In the genomic region with DNA sequence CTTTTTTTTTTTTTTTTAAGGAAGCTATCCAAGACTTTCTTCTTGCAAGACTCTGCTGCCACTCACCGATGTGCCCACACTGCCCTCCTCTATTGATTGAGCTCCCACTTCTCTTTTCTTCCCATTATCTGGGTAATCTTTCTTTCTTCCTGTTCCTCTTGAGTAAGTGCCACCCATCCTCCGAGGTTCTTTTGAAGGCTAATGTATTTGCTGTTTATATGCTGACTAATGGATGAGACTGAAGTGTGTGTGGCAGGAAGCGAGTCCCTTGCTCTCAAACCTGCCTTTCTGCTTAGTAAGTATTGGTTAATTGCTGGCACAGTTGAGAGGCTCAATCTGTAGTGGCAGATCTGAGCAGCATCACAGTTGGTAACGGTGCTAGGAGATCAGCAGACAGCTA, we compare ENCODE assay signal across 16 mouse cellular contexts.
DNase-seq lines count a peak whose midpoint lies in the region; ATAC-seq and TF ChIP-seq lines count a peak whose summit lies in the region.
"Had no signal": no experiment of that assay in that cellular context is flagged by ENCODE, and none has a peak within 500 bp of the region (broad histone marks: within the 10 kb centered on the region; RNA-seq: fewer than 3 reads in every experiment).

No protein-coding gene starts in this region.

- H3K9ac ChIP-seq in lung, postnatal 0 days (replicated peaks; ENCODE audit: low read depth): no peak overlapping the region
- H3K9ac ChIP-seq in MEL (ENCODE audit: control insufficient read depth, low read depth, low read length, poor library complexity, severe bottlenecking): no peak overlapping the region
- H3K9ac ChIP-seq: embryonic facial prominence, embryonic 13.5 days; intestine, embryonic 15.5 days; liver, postnatal 0 days had no signal

- TF ChIP-seq POLR2A in MEL (IDR thresholded peaks at IDR 0.05; ENCODE audit: control insufficient read depth in 1 of 2, insufficient read depth in 1 of 2, low read depth in 1 of 2, low read length in 2 of 2, poor library complexity in 1 of 2): no peak

- no peaks in the 10 kb centered on the region for H3K9me3 ChIP-seq in lung, postnatal 0 days (ENCODE audit: low read length)
- no peaks in the 10 kb centered on the region for H3K9me3 ChIP-seq in MEL (replicated peaks; ENCODE audit: insufficient read depth, low read length)
- H3K9me3 ChIP-seq: embryonic facial prominence, embryonic 13.5 days; intestine, embryonic 15.5 days had no signal

- ATAC-seq in lung, postnatal 0 days: peak; percentile 58
- ATAC-seq in common myeloid progenitor, adult 5-6 weeks (replicated peaks; ENCODE audit: low read depth, poor library complexity, severe bottlenecking): peak; percentile 94
- ATAC-seq in megakaryocyte-erythroid progenitor cell, adult 5-6 weeks (replicated peaks; ENCODE audit: low FRiP score, low TSS enrichment, poor library complexity, severe bottlenecking): 0 out of 2 replicates have a peak, but pooled peaks have one; percentile 28
- ATAC-seq: intestine, embryonic 15.5 days; liver, postnatal 0 days had no signal

- no peak overlapping the region for H3K4me2 ChIP-seq in lung, postnatal 0 days (replicated peaks; ENCODE audit: low read depth, low read length)
- H3K4me2 ChIP-seq: embryonic facial prominence, embryonic 13.5 days; intestine, embryonic 15.5 days had no signal

- H3K4me3 ChIP-seq in lung, postnatal 0 days (ENCODE audit: low read depth, low read length): no peak overlapping the region
- H3K4me3 ChIP-seq in MEL (ENCODE audit: control insufficient read depth in 1 of 2, insufficient read depth in 1 of 2, low read depth in 2 of 2, low read length in 2 of 2): no peak overlapping the region
- H3K4me3 ChIP-seq in left cerebral cortex, adult 2 months: no peak overlapping the region
- H3K4me3 ChIP-seq: embryonic facial prominence, embryonic 13.5 days; intestine, embryonic 15.5 days had no signal

- TF ChIP-seq RAD21 in MEL (IDR thresholded peaks at IDR 0.05; ENCODE audit: low read depth, low read length): no peak

- no peaks in the 10 kb centered on the region for H3K36me3 ChIP-seq in lung, postnatal 0 days (ENCODE audit: insufficient read depth, low read length)
- H3K36me3 ChIP-seq in MEL (ENCODE audit: control insufficient read depth in 1 of 2, insufficient read depth in 2 of 2, low read length in 2 of 2): peaks cover 0 to 10% of the 10 kb centered on the region in 2 experiments; a peak in 2 of 4 replicates
- H3K36me3 ChIP-seq: embryonic facial prominence, embryonic 13.5 days; intestine, embryonic 15.5 days had no signal

- no peaks in the 10 kb centered on the region for H3K79me2 ChIP-seq in MEL (ENCODE audit: control insufficient read depth, insufficient read depth, low read length, poor library complexity)

- WGBS in lung, postnatal 0 days: 26% methylated on average over 4 of the region's 4 CpGs

- peaks cover 4% of the 10 kb centered on the region; the same call in 1 of the 2 replicates for H3K4me1 ChIP-seq in lung, postnatal 0 days (ENCODE audit: insufficient read depth, low read depth, low read length)
- H3K4me1 ChIP-seq in MEL (ENCODE audit: control insufficient read depth in 1 of 2, insufficient read depth in 2 of 2, low read length in 2 of 2): peaks cover 6 to 19% of the 10 kb centered on the region in 2 experiments

- no peak for TF ChIP-seq CTCF in lung, postnatal 0 days (IDR thresholded peaks at IDR 0.05)
- no peak for TF ChIP-seq CTCF in MEL (IDR thresholded peaks at IDR 0.05 in 2 of 3, conservative IDR thresholded peaks at IDR 0.05 in 1 of 3; ENCODE audit: control insufficient read depth in 1 of 3, insufficient read depth in 1 of 3, low read depth in 2 of 3, low read length in 3 of 3, poor library complexity in 1 of 3, severe bottlenecking in 1 of 3)
- TF ChIP-seq CTCF in left cerebral cortex, adult 2 months (IDR thresholded peaks at IDR 0.05): no peak

- peak; percentile 77 for DNase-seq in lung, postnatal 0 days (ENCODE audit: low spot score)
- DNase-seq in lung, postnatal 10 days: no peak
- DNase-seq in MEL (ENCODE audit: low read depth, low spot score): peak; percentile 79
- DNase-seq in retina, embryonic 14.5 days (ENCODE audit: low spot score): no peak
- no peak for DNase-seq in left cerebral cortex, adult 2 months (ENCODE audit: extremely low spot score in 1 of 2, low spot score in 2 of 2)
- DNase-seq in gastrocnemius, postnatal 36 days: no peak
- DNase-seq: adrenal gland, postnatal 10 days; cerebellum, adult 2 months; gastrocnemius, postnatal 25 days; heart, postnatal 4 days; liver; liver, postnatal 0 days had no signal

- no peak overlapping the region for H3K27ac ChIP-seq in lung, postnatal 0 days (ENCODE audit: low read length)
- no peak overlapping the region; the same call in 1 of the 2 replicates for H3K27ac ChIP-seq in MEL (ENCODE audit: control insufficient read depth, low read depth, low read length)
- no peak overlapping the region for H3K27ac ChIP-seq in left cerebral cortex, adult 2 months
- H3K27ac ChIP-seq: embryonic facial prominence, embryonic 13.5 days; intestine, embryonic 15.5 days had no signal

- TF ChIP-seq EP300 in lung, postnatal 0 days (IDR thresholded peaks at IDR 0.05): no peak
- TF ChIP-seq EP300 in MEL (IDR thresholded peaks at IDR 0.05; ENCODE audit: low read depth in 1 of 2, low read length in 2 of 2): peak; percentile 57 to 84

- no peaks in the 10 kb centered on the region for H3K27me3 ChIP-seq in lung, postnatal 0 days (replicated peaks; ENCODE audit: insufficient read depth, low read length)
- peaks cover 0 to 3% of the 10 kb centered on the region in 2 experiments; a peak in 3 of 4 replicates for H3K27me3 ChIP-seq in MEL (ENCODE audit: control insufficient read depth in 1 of 2, insufficient read depth in 2 of 2, low read length in 2 of 2)
- H3K27me3 ChIP-seq: intestine, embryonic 15.5 days had no signal

- intact Hi-C loops in left cerebral cortex, adult 2 months (cut with DNase I): loop anchor here (5.0 kb wide), 3 partner anchors 94 to 236 kb away; partner anchors contain the start of gene Cradd
- intact Hi-C loops in gastrocnemius, postnatal 36 days (cut with DNase I): loop anchor here (2.0 to 5.0 kb wide), 3 partner anchors 94 to 391 kb away; no protein-coding TSS in a partner anchor

TF ChIP-seq in MEL, 35 proteins besides CTCF, POLR2A, EP300 and RAD21:
- TF ChIP-seq GATA1 (IDR thresholded peaks at IDR 0.05; ENCODE audit: low read depth, low read length): peak; percentile 72
- 0 out of 2 replicates have a peak, but pooled peaks have one; percentile 32 for TF ChIP-seq RCOR1 (IDR thresholded peaks at IDR 0.05; ENCODE audit: low read depth, low read length)
- peak; percentile 75 for TF ChIP-seq ZNF384 (IDR thresholded peaks at IDR 0.05; ENCODE audit: low read depth, low read length)
- no peak for TF ChIP-seq UBTF (IDR thresholded peaks at IDR 0.05; ENCODE audit: borderline replicate concordance, insufficient read depth, low read depth, low read length)
- 0 out of 2 replicates have a peak, but pooled peaks have one; percentile 35 for TF ChIP-seq MYC (IDR thresholded peaks at IDR 0.05; ENCODE audit: low read depth, low read length)
- TF ChIP-seq MAZ (IDR thresholded peaks at IDR 0.05; ENCODE audit: low read depth, low read length): no peak
- no peak for TF ChIP-seq USF1 (IDR thresholded peaks at IDR 0.05; ENCODE audit: low read depth, low read length)
- TF ChIP-seq CHD1 (IDR thresholded peaks at IDR 0.05; ENCODE audit: low read depth, low read length): no peak
- no peak for TF ChIP-seq NRF1 (IDR thresholded peaks at IDR 0.05; ENCODE audit: insufficient read depth, low read depth, low read length, poor library complexity, severe bottlenecking)
- TF ChIP-seq SIN3A (IDR thresholded peaks at IDR 0.05; ENCODE audit: low read length): no peak
- no peak for TF ChIP-seq TAL1 (IDR thresholded peaks at IDR 0.05; ENCODE audit: low read length)
- peak; percentile 49; the same call in 1 of the 2 replicates for TF ChIP-seq ETS1 (IDR thresholded peaks at IDR 0.05; ENCODE audit: low read depth, low read length)
- TF ChIP-seq MAFK (IDR thresholded peaks at IDR 0.05; ENCODE audit: borderline replicate concordance, low read depth, low read length): 0 out of 2 replicates have a peak, but pooled peaks have one; percentile 52
- TF ChIP-seq ELF1 (IDR thresholded peaks at IDR 0.05; ENCODE audit: low read depth, low read length): peak; percentile 55; the same call in 1 of the 2 replicates
- no peak for TF ChIP-seq ZC3H11A (IDR thresholded peaks at IDR 0.05; ENCODE audit: low read depth, low read length)
TF ChIP-seq in MEL: peak in this region for 7.

Comparison
In these comparisons a context has a peak if more than half of its experiments do, and no peak if none do; other contexts are left out.
1. DNase-seq: peak in lung, postnatal 0 days (single experiment) and MEL (single experiment); none in lung, postnatal 10 days (single experiment), retina, embryonic 14.5 days (single experiment), left cerebral cortex, adult 2 months (0 of 2) and gastrocnemius, postnatal 36 days (0 of 2).
2. ATAC-seq: peak in every context shown above with its lines; median percentile 94 in common myeloid progenitor, adult 5-6 weeks; 58 in lung, postnatal 0 days; 28 in megakaryocyte-erythroid progenitor cell, adult 5-6 weeks.